Mouse (Mus musculus) left cerebral cortex, postnatal 14 days (tissue): ENCODE measurements around the gene Txndc16. TPM values are rescaled to one million over a fixed set of nuclear protein-coding genes. Genes with fewer than 3 reads are reported as not detected.
A peak's percentile ranks its signal among the peaks of the same experiment; 100 is the strongest.

Source experiments
- DNase-seq, 2 experiments: peaks; one replicate each; pipeline ENCODE4 v3.0.0; 2021 to 2022; ENCODE audit warnings: low spot score in 2 of 2, mixed read lengths in 1 of 2
- intact Hi-C: fragments of 180-260 bp; cut with DNase I; formaldehyde crosslinking; loops from one replicate; pipeline ENCODE4 v1.15.1; 2025
- total RNA-seq, 2 experiments: library from RNA; stranded (reverse); gene quantifications; 2 replicates each; pipeline ENCODE4 v1.2.3; 2021

Gene Txndc16
- total RNA-seq, 2 experiments from 2014 or later: 70.4 to 76.2 TPM

GRCm38 (mm10) chr14:45167366-45167765 is 52.8 kb downstream of the Txndc16 start:
- intact Hi-C loops: no loop called here
- no peak for DNase-seq

GRCm38 (mm10) chr14:45155511-45156173 is 64.5 kb downstream of the Txndc16 start:
- DNase-seq: no peak
- intact Hi-C loops: no loop called here

GRCm38 (mm10) chr14:45153258-45153657 is 66.9 kb downstream of the Txndc16 start:
- DNase-seq: no peak
- intact Hi-C loops: no loop called here

- intact Hi-C loops: loop anchor here (2.0 kb wide), 1 partner anchor 162 kb away; no protein-coding TSS in a partner anchor
- DNase-seq: peak; percentile 73 to 74
These were observed 77.6 kb downstream of the Txndc16 start for GRCm38 (mm10) chr14:45142511-45142910.

- intact Hi-C loops: no loop called here
- peak; percentile 13 to 32 for DNase-seq
These were observed 79.6 kb downstream of the Txndc16 start for GRCm38 (mm10) chr14:45140344-45141080.

GRCm38 (mm10) chr14:45135961-45136360 is 84.2 kb downstream of the Txndc16 start:
- intact Hi-C loops: no loop called here
- no peak for DNase-seq

- intact Hi-C loops: no loop called here
- DNase-seq: no peak
These were observed 84.6 kb downstream of the Txndc16 start for GRCm38 (mm10) chr14:45135560-45135959.

GRCm38 (mm10) chr14:45118359-45118758 is 101.8 kb downstream of the Txndc16 start:
- intact Hi-C loops: no loop called here

GRCm38 (mm10) chr14:45102201-45102600 is 117.9 kb downstream of the Txndc16 start:
- no peak for DNase-seq

More at GRCm38 (mm10) chr14:45118359-45118758, 101.8 kb downstream of the Txndc16 start:
- no peak for DNase-seq

GRCm38 (mm10) chr14:45092327-45092726 is 127.8 kb downstream of the Txndc16 start:
- DNase-seq: no peak
- intact Hi-C loops: no loop called here

More at GRCm38 (mm10) chr14:45102201-45102600, 117.9 kb downstream of the Txndc16 start:
- intact Hi-C loops: no loop called here

GRCm38 (mm10) chr14:45090011-45090410 is 130.1 kb downstream of the Txndc16 start:
- intact Hi-C loops: no loop called here
- DNase-seq: no peak

- intact Hi-C loops: no loop called here
These were observed 134.3 kb downstream of the Txndc16 start for GRCm38 (mm10) chr14:45085651-45086425.

GRCm38 (mm10) chr14:45084656-45085280 is 135.4 kb downstream of the Txndc16 start:
- intact Hi-C loops: no loop called here
- DNase-seq: no peak

More at GRCm38 (mm10) chr14:45085651-45086425, 134.3 kb downstream of the Txndc16 start:
- DNase-seq: no peak

GRCm38 (mm10) chr14:45083540-45083939 is 136.6 kb downstream of the Txndc16 start:
- intact Hi-C loops: no loop called here
- peak; percentile 3 to 17 for DNase-seq

Other genes starting within 250 kb of the Txndc16 start
- gene Ptger2, start 232.1 kb downstream of the Txndc16 start, total RNA-seq: under 1 TPM; 0.24 to 0.40 TPM
- gene Gpr137c, start 611 bp downstream of the Txndc16 start, total RNA-seq: 10 to 100 TPM; 29.4 to 30.2 TPM
- 10 to 100 TPM; 30.1 to 37.5 TPM for gene Ero1l, start 98.4 kb upstream of the Txndc16 start, total RNA-seq
- gene Psmc6, start 109.5 kb upstream of the Txndc16 start, total RNA-seq: 10 to 100 TPM; 94.4 to 96.0 TPM
- gene Styx, start 130.8 kb upstream of the Txndc16 start, total RNA-seq: 10 to 100 TPM; 14.7 to 16.8 TPM
- 10 to 100 TPM; 12.3 to 12.7 TPM for gene Gnpnat1, start 184.6 kb upstream of the Txndc16 start, total RNA-seq